Mouse (Mus musculus): ENCODE measurements at regions not wholly inside any gene's neighbourhood (a gene's known extent, or its start where the extent isn't known, plus 50 kb on each side); places are given as distances from the start of the nearest gene placed in this dataset.

- DNase-seq (ENCODE audit: low spot score) (peak; percentile 56), ATAC-seq (ENCODE audit: low FRiP score) (no peak)
- Histone ChIP-seq H3K4me1 (ENCODE audit: insufficient read depth, low read length) (peaks cover 8% of the 10 kb centered on the region), H3K27ac (ENCODE audit: low read depth, low read length) (no peak overlapping the region; the same call in 1 of the 2 replicates), H3K36me3 (ENCODE audit: insufficient read depth, low read length) (no peaks in the 10 kb centered on the region), H3K9me3 (ENCODE audit: low read length) (no peaks in the 10 kb centered on the region), H3K27me3 (ENCODE audit: insufficient read depth, low read length) (no peaks in the 10 kb centered on the region), H3K4me2 (ENCODE audit: low read depth, low read length, poor library complexity, severe bottlenecking) (no peak overlapping the region), H3K4me3 (ENCODE audit: low read depth, low read length) (no peak overlapping the region), H3K9ac (replicated peaks; ENCODE audit: low read length, poor library complexity, severe bottlenecking) (no peak overlapping the region)
- TF ChIP-seq CTCF (IDR thresholded peaks at IDR 0.05) = 0 out of 2 replicates have a peak, but pooled peaks have one; percentile 6
- 59% methylated on average over 13 of the region's 13 CpGs for WGBS
Observed at GRCm38 (mm10) chr9:56553626-56554025, 135.2 kb downstream of the Hmg20a start.

- H3K36me3 ChIP-seq (ENCODE audit: insufficient read depth, low read length) = no peaks in the 10 kb centered on the region
- ATAC-seq (ENCODE audit: low FRiP score) = no peak
- H3K9me3 ChIP-seq (ENCODE audit: low read length) = no peaks in the 10 kb centered on the region
- H3K9ac ChIP-seq (replicated peaks; ENCODE audit: low read length, poor library complexity, severe bottlenecking) = no peak overlapping the region
- H3K4me2 ChIP-seq (ENCODE audit: low read depth, low read length, poor library complexity, severe bottlenecking) = no peak overlapping the region
- no peak overlapping the region for H3K27ac ChIP-seq (ENCODE audit: low read depth, low read length)
- H3K27me3 ChIP-seq (ENCODE audit: insufficient read depth, low read length) = no peaks in the 10 kb centered on the region
- peak; percentile 80 for DNase-seq (ENCODE audit: low spot score)
- TF ChIP-seq CTCF (IDR thresholded peaks at IDR 0.05) = no peak
- WGBS = 74% methylated on average over 6 of the region's 6 CpGs
- no peak overlapping the region for H3K4me3 ChIP-seq (ENCODE audit: low read depth, low read length)
- H3K4me1 ChIP-seq (ENCODE audit: insufficient read depth, low read length) = peaks cover 8% of the 10 kb centered on the region
Observed at GRCm38 (mm10) chr9:56554096-56554495, 135.7 kb downstream of the Hmg20a start.

- Histone ChIP-seq H3K4me2 (ENCODE audit: low read depth, low read length, poor library complexity, severe bottlenecking) (no peak overlapping the region), H3K36me3 (ENCODE audit: insufficient read depth, low read length) (no peaks in the 10 kb centered on the region), H3K4me3 (ENCODE audit: low read depth, low read length) (no peak overlapping the region), H3K27ac (ENCODE audit: low read depth, low read length) (no peak overlapping the region), H3K27me3 (ENCODE audit: insufficient read depth, low read length) (no peaks in the 10 kb centered on the region), H3K4me1 (ENCODE audit: insufficient read depth, low read length) (peaks cover 6% of the 10 kb centered on the region; the same call in 1 of the 2 replicates), H3K9ac (replicated peaks; ENCODE audit: low read length, poor library complexity, severe bottlenecking) (no peak overlapping the region), H3K9me3 (ENCODE audit: low read length) (no peaks in the 10 kb centered on the region)
- no peak for DNase-seq (ENCODE audit: low spot score)
- no peak for ATAC-seq (ENCODE audit: low FRiP score)
- WGBS = 18% methylated on average over 2 of the region's 2 CpGs
- TF ChIP-seq CTCF (IDR thresholded peaks at IDR 0.05) = no peak
Observed at GRCm38 (mm10) chr9:56559618-56560144, 141.3 kb downstream of the Hmg20a start.

GRCm38 (mm10) chr9:56562440-56562839 lies 144.0 kb downstream of the Hmg20a start:
- no peak for TF ChIP-seq CTCF (IDR thresholded peaks at IDR 0.05)
- no peak for DNase-seq (ENCODE audit: low spot score)
- Histone ChIP-seq H3K4me1 (ENCODE audit: insufficient read depth, low read length) (peaks cover 6% of the 10 kb centered on the region; the same call in 1 of the 2 replicates), H3K27ac (ENCODE audit: low read depth, low read length) (no peak overlapping the region), H3K4me3 (ENCODE audit: low read depth, low read length) (no peak overlapping the region), H3K27me3 (ENCODE audit: insufficient read depth, low read length) (no peaks in the 10 kb centered on the region), H3K4me2 (ENCODE audit: low read depth, low read length, poor library complexity, severe bottlenecking) (no peak overlapping the region), H3K9me3 (ENCODE audit: low read length) (no peaks in the 10 kb centered on the region), H3K36me3 (ENCODE audit: insufficient read depth, low read length) (no peaks in the 10 kb centered on the region), H3K9ac (replicated peaks; ENCODE audit: low read length, poor library complexity, severe bottlenecking) (no peak overlapping the region)
- 65% methylated on average over 7 of the region's 7 CpGs for WGBS
- no peak for ATAC-seq (ENCODE audit: low FRiP score)

- TF ChIP-seq CTCF (IDR thresholded peaks at IDR 0.05) = no peak
- H3K27me3 ChIP-seq (ENCODE audit: insufficient read depth, low read length) = no peaks in the 10 kb centered on the region
- H3K4me3 ChIP-seq (ENCODE audit: low read depth, low read length) = no peak overlapping the region
- H3K4me2 ChIP-seq (ENCODE audit: low read depth, low read length, poor library complexity, severe bottlenecking) = no peak overlapping the region
- no peaks in the 10 kb centered on the region for H3K36me3 ChIP-seq (ENCODE audit: insufficient read depth, low read length)
- H3K27ac ChIP-seq (ENCODE audit: low read depth, low read length) = peak overlapping the region; percentile 26; the same call in 1 of the 2 replicates
- no peak for ATAC-seq (ENCODE audit: low FRiP score)
- peaks cover 6% of the 10 kb centered on the region; the same call in 1 of the 2 replicates for H3K4me1 ChIP-seq (ENCODE audit: insufficient read depth, low read length)
- H3K9ac ChIP-seq (replicated peaks; ENCODE audit: low read length, poor library complexity, severe bottlenecking) = no peak overlapping the region
- DNase-seq (ENCODE audit: low spot score) = no peak
- no peaks in the 10 kb centered on the region for H3K9me3 ChIP-seq (ENCODE audit: low read length)
- WGBS = 22% methylated on average over 11 of the region's 11 CpGs
Observed at GRCm38 (mm10) chr9:56564048-56564737, 145.8 kb downstream of the Hmg20a start.

Measured in midbrain, postnatal 0 days (tissue).